Mouse (Mus musculus): ENCODE measurements around the gene Rbfox2. TPM values are rescaled to one million over a fixed set of nuclear protein-coding genes. Genes with fewer than 3 reads are reported as not detected.

Gene Rbfox2
- total and polyA plus RNA-seq, 3 experiments, result 0.89 TPM; not detected in 2

GRCm38 (mm10) chr15:77338924-77339429, 32.2 kb upstream of the Rbfox2 start:
- in situ Hi-C loops (cut with MboI; ENCODE audit: low pct_ligation_motif_present, low pct_unique_long_range_greater_than_20kb, low sequenced_read_pairs), result no loop called here
- H3K4me2 ChIP-seq (ENCODE audit: insufficient read depth, low read depth, poor library complexity, severe bottlenecking), result no peak overlapping the region
- no peaks in the 10 kb centered on the region for H3K79me2 ChIP-seq (replicated peaks; ENCODE audit: control insufficient read depth, extremely low read depth, insufficient read depth, poor library complexity, severe bottlenecking)
- no peaks in the 10 kb centered on the region for H3K4me1 ChIP-seq (ENCODE audit: control insufficient read depth in 1 of 2, insufficient read depth in 2 of 2)
- no peaks in the 10 kb centered on the region for H3K9me3 ChIP-seq (replicated peaks; ENCODE audit: low read length)
- H3K36me3 ChIP-seq (replicated peaks in 1 of 2; ENCODE audit: control insufficient read depth in 1 of 2, insufficient read depth in 1 of 2, low read length in 1 of 2), result no peaks in the 10 kb centered on the region
- DNase-seq (ENCODE audit: extremely low read depth), result no peak
- dilution Hi-C loops (cut with MboI; ENCODE audit: extremely low pct_ligation_motif_present, extremely low pct_unique_long_range_greater_than_20kb, low sequenced_read_pairs), result no loop called here
- no peak overlapping the region for H3K9ac ChIP-seq (ENCODE audit: insufficient read depth, low read depth)
- H3K27me3 ChIP-seq (replicated peaks), result peaks cover 58% of the 10 kb centered on the region
- no peak overlapping the region for H3K27ac ChIP-seq (ENCODE audit: insufficient read depth, low read depth)
- no peak for TF ChIP-seq ZC3H11A (IDR thresholded peaks at IDR 0.05; ENCODE audit: low read depth, low read length)
- TF ChIP-seq ZKSCAN1 (IDR thresholded peaks at IDR 0.05; ENCODE audit: borderline replicate concordance, low read depth, low read length), result no peak
- H3K4me3 ChIP-seq (replicated peaks in 1 of 3; ENCODE audit: low read depth in 2 of 3, low read length in 2 of 3, poor library complexity in 1 of 3), result no peak overlapping the region

GRCm38 (mm10) chr15:77338451-77338850, 31.6 kb upstream of the Rbfox2 start:
- Histone ChIP-seq H3K9ac (ENCODE audit: insufficient read depth, low read depth) (no peak overlapping the region), H3K4me3 (replicated peaks in 1 of 3; ENCODE audit: low read depth in 2 of 3, low read length in 2 of 3, poor library complexity in 1 of 3) (no peak overlapping the region), H3K27me3 (replicated peaks) (peaks cover 56% of the 10 kb centered on the region), H3K79me2 (replicated peaks; ENCODE audit: control insufficient read depth, extremely low read depth, insufficient read depth, poor library complexity, severe bottlenecking) (no peaks in the 10 kb centered on the region), H3K4me1 (ENCODE audit: control insufficient read depth in 1 of 2, insufficient read depth in 2 of 2) (no peaks in the 10 kb centered on the region), H3K36me3 (replicated peaks in 1 of 2; ENCODE audit: control insufficient read depth in 1 of 2, insufficient read depth in 1 of 2, low read length in 1 of 2) (no peaks in the 10 kb centered on the region), H3K9me3 (replicated peaks; ENCODE audit: low read length) (no peaks in the 10 kb centered on the region), H3K27ac (ENCODE audit: insufficient read depth, low read depth) (no peak overlapping the region), H3K4me2 (ENCODE audit: insufficient read depth, low read depth, poor library complexity, severe bottlenecking) (no peak overlapping the region)
- dilution Hi-C loops (cut with MboI; ENCODE audit: extremely low pct_ligation_motif_present, extremely low pct_unique_long_range_greater_than_20kb, low sequenced_read_pairs) (no loop called here), in situ Hi-C loops (cut with MboI; ENCODE audit: low pct_ligation_motif_present, low pct_unique_long_range_greater_than_20kb, low sequenced_read_pairs) (no loop called here)
- no peak for TF ChIP-seq NRF1 (IDR thresholded peaks at IDR 0.05; ENCODE audit: low read depth, low read length)
- no peak for TF ChIP-seq SIN3A (IDR thresholded peaks at IDR 0.05; ENCODE audit: low read length)
- TF ChIP-seq TBP (conservative IDR thresholded peaks at IDR 0.05; ENCODE audit: low read depth, low read length), result no peak
- DNase-seq (ENCODE audit: extremely low read depth), result no peak

DNA sequence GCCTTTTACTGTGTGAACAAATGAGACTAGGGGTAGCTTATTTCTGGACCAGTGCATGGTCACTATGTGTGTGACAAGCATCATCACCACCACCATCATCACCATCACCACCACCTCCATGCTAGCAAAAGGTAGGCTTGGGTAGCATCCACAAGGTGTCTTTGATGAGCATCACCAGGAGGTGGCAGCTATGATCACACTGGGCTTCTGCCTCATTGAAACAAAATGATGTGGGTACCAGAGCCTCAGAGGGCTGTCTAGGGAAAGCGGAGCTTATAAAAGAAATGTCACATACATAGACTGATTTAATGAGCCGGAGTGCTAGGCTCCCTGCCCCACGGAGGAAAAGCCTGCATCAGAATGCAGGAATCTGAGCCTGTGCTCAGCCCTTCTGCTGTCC, 31.1 kb upstream of the Rbfox2 start:
- Histone ChIP-seq H3K27ac (ENCODE audit: insufficient read depth, low read depth) (no peak overlapping the region), H3K9me3 (replicated peaks; ENCODE audit: low read length) (no peaks in the 10 kb centered on the region), H3K4me3 (replicated peaks in 1 of 3; ENCODE audit: low read depth in 2 of 3, low read length in 2 of 3, poor library complexity in 1 of 3) (no peak overlapping the region), H3K27me3 (replicated peaks) (peaks cover 54% of the 10 kb centered on the region), H3K36me3 (replicated peaks in 1 of 2; ENCODE audit: control insufficient read depth in 1 of 2, insufficient read depth in 1 of 2, low read length in 1 of 2) (no peaks in the 10 kb centered on the region), H3K79me2 (replicated peaks; ENCODE audit: control insufficient read depth, extremely low read depth, insufficient read depth, poor library complexity, severe bottlenecking) (no peaks in the 10 kb centered on the region), H3K4me2 (ENCODE audit: insufficient read depth, low read depth, poor library complexity, severe bottlenecking) (no peak overlapping the region), H3K9ac (ENCODE audit: insufficient read depth, low read depth) (no peak overlapping the region), H3K4me1 (ENCODE audit: control insufficient read depth in 1 of 2, insufficient read depth in 2 of 2) (no peaks in the 10 kb centered on the region)
- no peak for DNase-seq (ENCODE audit: extremely low read depth)
- dilution Hi-C loops (cut with MboI; ENCODE audit: extremely low pct_ligation_motif_present, extremely low pct_unique_long_range_greater_than_20kb, low sequenced_read_pairs) (no loop called here), in situ Hi-C loops (cut with MboI; ENCODE audit: low pct_ligation_motif_present, low pct_unique_long_range_greater_than_20kb, low sequenced_read_pairs) (no loop called here)
- TF ChIP-seq MAFK (IDR thresholded peaks at IDR 0.05; ENCODE audit: insufficient replicate concordance, low read length), result no peak
- TF ChIP-seq GABPA (IDR thresholded peaks at IDR 0.05; ENCODE audit: insufficient replicate concordance, low read depth, low read length), result no peak
- TF ChIP-seq USF1 (IDR thresholded peaks at IDR 0.05; ENCODE audit: low read depth, low read length), result no peak
- no peak for TF ChIP-seq MEF2A (IDR thresholded peaks at IDR 0.05; ENCODE audit: borderline replicate concordance, low read depth, low read length)
- no peak for TF ChIP-seq E2F4 (IDR thresholded peaks at IDR 0.05; ENCODE audit: insufficient replicate concordance, low read depth, low read length)
- TF ChIP-seq SMC3 (IDR thresholded peaks at IDR 0.05; ENCODE audit: low read depth, low read length), result no peak; the same call in 1 of the 2 replicates
- TF ChIP-seq POLR2AphosphoS2 (IDR thresholded peaks at IDR 0.05; ENCODE audit: low read depth, low read length), result no peak
- no peak for TF ChIP-seq HCFC1 (IDR thresholded peaks at IDR 0.05; ENCODE audit: low read depth, low read length)
- TF ChIP-seq USF2 (conservative IDR thresholded peaks at IDR 0.05; ENCODE audit: low read depth, low read length), result no peak
- no peak for TF ChIP-seq BHLHE40 (IDR thresholded peaks at IDR 0.05; ENCODE audit: low read depth, low read length)
- no peak for TF ChIP-seq IRF4 (IDR thresholded peaks at IDR 0.05; ENCODE audit: low read depth, low read length)
